Mouse (Mus musculus) gastrocnemius, postnatal 10 days (tissue): ENCODE measurements around the gene Hdac4. TPM values are rescaled to one million over a fixed set of nuclear protein-coding genes. Genes with fewer than 3 reads are reported as not detected.
A peak's percentile ranks its signal among the peaks of the same experiment; 100 is the strongest.

Experiments
- DNase-seq: peaks from one replicate; pipeline ENCODE4 v3.0.0; 2021; ENCODE audit warnings: mixed read lengths
- total RNA-seq, 2 experiments: library from RNA; stranded (reverse); gene quantifications; 2 replicates each; pipeline ENCODE4 v1.2.3; 2021

The Hdac4 gene
- total RNA-seq, 2 experiments from 2014 or later = 54.9 to 60.0 TPM

GRCm38 (mm10) chr1:92060532-92061064 lies 134.9 kb downstream of the Hdac4 start:
- no peak for DNase-seq

GRCm38 (mm10) chr1:92059571-92059970 lies 135.9 kb downstream of the Hdac4 start:
- DNase-seq = no peak

GRCm38 (mm10) chr1:92058731-92059425 lies 136.6 kb downstream of the Hdac4 start:
- no peak for DNase-seq

GRCm38 (mm10) chr1:92057068-92057467 lies 138.4 kb downstream of the Hdac4 start:
- DNase-seq = no peak

GRCm38 (mm10) chr1:92055149-92055548 lies 140.3 kb downstream of the Hdac4 start:
- no peak for DNase-seq

- DNase-seq = no peak
Measured at GRCm38 (mm10) chr1:92052190-92052589, 143.3 kb downstream of the Hdac4 start.

DNA sequence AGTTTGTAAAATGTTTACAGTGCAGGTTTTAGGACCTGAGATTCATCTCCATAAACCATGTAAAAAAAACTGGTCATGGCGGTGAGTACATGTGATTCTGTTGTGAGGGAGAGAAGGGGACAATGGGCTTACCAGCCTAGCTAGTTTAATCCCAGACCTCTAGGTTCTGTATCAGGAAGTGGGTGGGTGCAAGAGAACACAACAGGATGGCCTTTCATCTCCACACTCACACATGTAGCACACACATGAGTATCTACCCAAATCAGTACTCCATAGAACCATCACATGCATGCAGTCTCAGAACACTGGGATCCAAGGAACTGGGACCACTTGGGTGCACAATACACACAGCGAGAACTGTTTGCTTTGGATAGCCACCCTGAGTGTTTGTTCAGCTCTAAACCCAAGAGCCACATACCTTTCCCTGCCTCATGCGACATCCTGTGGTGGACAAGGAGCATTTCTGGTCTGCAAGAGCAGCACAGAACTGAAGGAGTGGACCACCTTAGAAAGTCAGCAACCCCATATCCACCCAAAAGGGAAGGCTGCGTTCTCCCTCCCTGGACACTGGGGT lies 143.9 kb downstream of the Hdac4 start:
- no peak for DNase-seq

- DNase-seq = no peak
Measured at GRCm38 (mm10) chr1:92050992-92051391, 144.5 kb downstream of the Hdac4 start.

DNA sequence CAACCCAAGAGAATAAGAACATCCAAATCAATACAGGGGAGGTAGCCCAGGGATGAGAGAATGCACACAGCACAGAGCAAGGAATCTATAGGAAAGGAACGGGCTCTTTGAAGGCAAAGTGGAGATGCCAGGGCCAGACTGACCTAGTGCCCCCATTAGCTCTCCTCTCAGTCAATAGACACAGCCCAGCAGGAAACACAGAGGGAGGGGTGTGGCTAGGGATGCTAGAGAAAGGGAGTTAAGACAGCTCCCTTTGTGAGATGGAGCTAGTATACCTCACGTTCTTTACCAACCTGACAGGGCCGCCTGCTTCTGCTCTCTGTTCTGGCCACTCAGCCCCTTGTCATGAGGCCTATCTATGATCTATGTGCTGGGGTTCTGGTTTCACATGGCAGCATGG lies 144.9 kb downstream of the Hdac4 start:
- no peak for DNase-seq

- DNase-seq = no peak
Measured at GRCm38 (mm10) chr1:92048415-92049354, 146.8 kb downstream of the Hdac4 start.

DNA sequence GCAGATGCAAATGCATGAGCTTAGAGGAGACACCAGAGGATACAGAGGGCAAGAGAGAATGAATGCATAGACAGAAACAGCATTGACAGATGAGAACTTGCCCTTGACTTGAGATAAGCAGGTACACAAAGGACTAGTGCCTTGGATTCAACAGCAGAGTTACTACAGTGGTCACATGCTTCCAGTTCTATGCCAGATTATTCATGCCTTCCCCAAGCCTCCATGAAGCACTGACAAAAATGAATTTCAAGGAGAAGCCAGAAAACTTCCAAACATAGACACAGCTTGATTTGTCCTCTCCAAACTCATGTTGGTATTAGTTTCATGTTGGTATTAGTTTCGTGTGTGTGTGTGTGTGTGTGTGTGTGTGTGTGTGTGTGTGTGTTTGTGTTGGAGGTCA lies 149.8 kb downstream of the Hdac4 start:
- no peak for DNase-seq

DNA sequence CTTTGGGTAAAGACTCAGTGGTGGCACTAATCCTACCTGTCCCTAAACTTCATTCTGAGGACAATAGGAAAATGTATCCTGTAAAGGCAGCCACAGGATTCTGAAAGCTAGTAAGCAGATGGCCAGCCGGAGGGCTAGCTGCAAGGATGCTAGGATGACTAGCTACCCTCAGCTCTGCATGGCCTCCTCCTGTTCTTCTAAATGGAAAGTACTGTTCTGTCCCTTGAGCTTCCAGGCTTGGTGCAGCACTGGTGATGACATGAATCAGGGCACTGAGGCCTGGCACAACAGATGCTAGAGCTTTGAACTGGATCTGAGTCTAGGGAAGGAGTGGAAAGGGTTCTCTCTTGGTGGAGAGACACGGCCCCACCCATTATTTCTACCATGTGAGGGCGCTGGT lies 150.6 kb downstream of the Hdac4 start:
- DNase-seq = no peak

- DNase-seq = no peak
Measured at GRCm38 (mm10) chr1:92043989-92044388, 151.5 kb downstream of the Hdac4 start.

GRCm38 (mm10) chr1:92042126-92042525 lies 153.4 kb downstream of the Hdac4 start:
- DNase-seq = no peak

DNA sequence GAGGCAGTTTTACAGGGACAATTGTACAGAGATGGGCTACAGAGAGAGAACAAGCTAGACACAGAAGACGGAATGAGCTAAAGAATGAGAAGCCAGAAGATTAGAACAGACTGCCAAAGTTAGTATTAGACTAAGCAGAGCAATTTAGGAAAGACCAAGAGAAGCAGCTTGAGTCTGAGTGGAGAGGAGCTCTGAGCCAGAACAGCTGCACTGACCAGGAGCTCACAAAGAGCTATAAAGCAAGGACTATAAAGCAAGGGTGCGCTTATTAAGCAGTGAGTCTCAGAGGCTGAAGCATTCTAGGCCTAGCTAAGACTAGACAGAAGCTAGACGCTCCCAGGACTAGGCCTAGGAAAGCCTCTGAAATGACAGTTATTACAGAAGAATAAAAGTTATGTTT lies 154.2 kb downstream of the Hdac4 start:
- DNase-seq = no peak

DNA sequence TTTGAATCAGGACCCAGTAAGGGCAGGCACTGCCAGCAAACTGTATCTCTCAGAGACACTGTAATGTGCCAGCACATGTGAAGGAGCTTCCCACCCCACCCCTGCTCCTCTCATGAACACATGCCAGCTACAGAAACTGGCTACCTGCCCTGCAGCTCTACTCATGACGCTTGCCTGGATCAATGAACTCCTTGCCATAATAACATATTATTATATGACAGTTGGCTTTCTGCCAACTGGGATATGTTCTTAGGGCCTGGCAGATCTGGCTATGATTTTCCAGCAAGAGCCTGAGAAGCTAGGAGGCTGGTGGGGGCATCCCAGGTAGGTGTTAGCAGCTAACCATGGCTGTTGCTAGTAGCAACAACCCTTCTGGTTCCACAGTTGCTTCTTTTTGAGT lies 156.8 kb downstream of the Hdac4 start:
- DNase-seq = no peak

GRCm38 (mm10) chr1:92037039-92037438 lies 158.5 kb downstream of the Hdac4 start:
- DNase-seq = no peak

DNA sequence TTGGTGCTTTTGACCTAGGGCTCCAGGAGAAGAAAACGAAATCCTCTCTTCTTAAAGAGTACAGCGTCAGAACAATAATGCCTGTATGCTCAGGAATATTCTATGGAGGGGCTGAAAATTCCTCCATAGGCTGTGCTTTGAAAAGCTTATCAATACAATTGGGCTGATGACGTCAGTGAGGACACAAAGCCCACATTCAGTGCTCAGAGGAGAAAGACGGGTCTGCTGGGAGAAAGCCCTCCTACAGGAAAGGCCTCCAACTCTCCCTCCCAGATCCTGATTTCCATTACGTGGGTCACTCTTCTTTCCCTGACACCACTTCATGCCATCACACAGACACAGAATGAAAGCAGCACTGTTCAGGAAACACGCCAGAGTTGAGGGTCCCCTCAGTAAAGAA lies 159.7 kb downstream of the Hdac4 start:
- no peak for DNase-seq

- DNase-seq = no peak
Measured at GRCm38 (mm10) chr1:92034247-92034646, 161.3 kb downstream of the Hdac4 start.

DNA sequence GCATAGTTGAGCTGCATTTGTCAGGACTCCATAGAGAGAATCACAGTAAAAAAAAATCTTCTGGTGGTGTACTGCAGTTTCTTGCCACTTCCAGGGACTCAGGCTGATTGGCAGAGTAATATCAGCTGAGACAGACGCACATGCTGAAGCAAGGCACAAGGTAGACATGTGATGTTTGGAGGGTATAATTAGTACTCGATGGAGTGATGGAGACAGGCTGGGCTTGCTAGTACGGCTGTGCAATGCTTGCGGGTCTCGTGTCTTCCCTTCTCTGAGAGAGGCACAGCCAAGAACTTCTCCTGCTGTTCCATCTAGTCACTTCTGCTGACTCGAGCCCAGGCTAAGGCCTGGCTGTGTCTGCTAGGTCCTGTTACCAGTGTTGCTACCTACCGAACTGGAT lies 162.0 kb downstream of the Hdac4 start:
- DNase-seq = no peak

DNA sequence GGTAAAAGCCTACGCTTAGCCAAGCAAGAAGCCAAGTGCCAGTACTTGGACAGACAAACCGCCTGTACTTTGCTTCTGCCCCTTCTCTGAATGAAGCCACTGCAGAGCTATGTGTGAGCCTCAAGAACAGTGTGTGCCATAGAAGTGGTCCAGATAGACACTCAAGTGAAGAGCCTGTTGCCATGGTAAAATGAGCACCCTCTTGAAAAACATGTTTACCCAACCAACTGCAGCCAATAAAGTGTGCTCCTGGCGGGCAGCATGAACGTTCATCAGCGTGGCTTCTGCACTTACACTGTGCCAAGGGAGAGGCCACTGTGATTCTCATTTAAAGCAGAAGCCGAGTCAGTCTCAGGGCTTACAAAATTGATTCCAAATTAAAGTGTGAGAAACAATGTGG lies 165.0 kb downstream of the Hdac4 start:
- no peak for DNase-seq

DNA sequence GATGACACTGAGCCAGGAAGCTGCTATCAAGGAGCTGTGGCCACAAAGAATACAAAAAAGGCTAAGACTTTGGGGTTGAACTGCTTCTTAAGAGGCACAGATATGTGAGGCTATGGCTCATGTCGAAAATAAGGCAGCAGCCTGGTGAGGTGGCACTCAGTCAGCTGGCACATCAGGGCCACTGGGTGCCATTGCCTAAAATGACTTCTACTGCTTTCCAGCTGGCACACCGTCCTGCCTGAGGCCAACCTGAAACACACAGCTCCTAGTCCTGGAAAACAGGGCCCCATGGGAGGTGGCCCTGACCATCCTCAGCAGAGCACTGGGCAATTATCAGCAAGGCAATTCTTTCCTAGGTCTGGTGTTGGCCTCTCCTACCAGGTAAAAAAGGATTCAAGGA lies 167.3 kb downstream of the Hdac4 start:
- peak; percentile 59 for DNase-seq

GRCm38 (mm10) chr1:92026351-92026750 lies 169.1 kb downstream of the Hdac4 start:
- no peak for DNase-seq
